Mouse (Mus musculus) myocyte (in vitro differentiated cells): ENCODE measurements around the gene Acsl3.

Experiments used
- CEBPB ChIP-seq: IDR thresholded peaks from 2 replicates; pipeline ENCODE4 v1.6.1; 2011; ENCODE audit warnings: mild to moderate bottlenecking, moderate library complexity; ENCODE audit not compliant: poor library complexity, insufficient read depth, severe bottlenecking
- POLR2A ChIP-seq: IDR thresholded peaks from one replicate; pipeline ENCODE4 v1.6.1; 2011; ENCODE audit warnings: low read depth, mild to moderate bottlenecking, control low read depth, moderate library complexity; ENCODE audit not compliant: insufficient read length
- POLR2AphosphoS2 ChIP-seq: IDR thresholded peaks from one replicate; pipeline ENCODE4 v1.6.1; 2011; ENCODE audit warnings: low read depth, control low read depth; ENCODE audit not compliant: insufficient read length
- TCF12 ChIP-seq: IDR thresholded peaks from one replicate; pipeline ENCODE4 v1.6.1; 2011; ENCODE audit warnings: mild to moderate bottlenecking, control low read depth; ENCODE audit not compliant: poor library complexity, insufficient read depth, severe bottlenecking
- TCF3 ChIP-seq: IDR thresholded peaks from one replicate; pipeline ENCODE4 v1.6.1; 2011; ENCODE audit warnings: low read depth, control low read depth; ENCODE audit not compliant: insufficient read length
- USF1 ChIP-seq: IDR thresholded peaks from one replicate; pipeline ENCODE4 v1.6.1; 2011; ENCODE audit warnings: low read depth, mild to moderate bottlenecking, control low read depth, moderate library complexity

GRCm38 (mm10) chr1:78658441-78659269, 1.0 kb downstream of the Acsl3 start:
- TF ChIP-seq USF1 = no peak
- TF ChIP-seq CEBPB = no peak
- peak; percentile 46 for TF ChIP-seq POLR2AphosphoS2
- TF ChIP-seq POLR2A = no peak
- TF ChIP-seq TCF12 = no peak
- no peak for TF ChIP-seq TCF3
